Mouse (Mus musculus) ES-E14 (cell line): Measurements from ENCODE around the gene Spr. TPM values are rescaled to one million over a fixed set of nuclear protein-coding genes. Genes with fewer than 3 reads are reported as not detected.
A peak's percentile ranks its signal among the peaks of the same experiment; 100 is the strongest.
"Not testable (repeated sequence)": the region's sequence is repeated elsewhere in the genome, so short reads cannot be mapped to it uniquely, and the experiment has no call there.

Experiments
- DNase-seq: peaks from one replicate; pipeline ENCODE4 v3.0.0-alpha.2; 2013; ENCODE audit warnings: low read depth, low spot score
- H3K27ac ChIP-seq: 2 replicates; pipeline ENCODE4 v1.5.1; 2012; ENCODE audit warnings: low read depth, mild to moderate bottlenecking, low read length, moderate library complexity, mixed read lengths; ENCODE audit not compliant: poor library complexity, insufficient read depth, severe bottlenecking
- H3K36me3 ChIP-seq: 2 replicates; pipeline ENCODE4 v1.6.1; 2012; ENCODE audit warnings: mild to moderate bottlenecking, low read length, moderate library complexity, mixed read lengths; ENCODE audit not compliant: control insufficient read depth, poor library complexity, insufficient read depth, severe bottlenecking
- H3K4me1 ChIP-seq, 2 experiments: fragments of 150-350 bp in 1 of 2; sonication (generic) in 1 of 2; 2 replicates each; pipeline ENCODE4 v1.6.1; 2012; ENCODE audit warnings: low read length in 2 of 2, mild to moderate bottlenecking in 1 of 2, mixed read lengths in 1 of 2; ENCODE audit not compliant: control insufficient read depth in 2 of 2, insufficient read depth in 2 of 2, poor library complexity in 1 of 2
- H3K4me3 ChIP-seq, 2 experiments: fragments of 150-350 bp in 1 of 2; sonication (generic) in 1 of 2; 2 replicates each; pipeline ENCODE4 v1.5.1; 2012; ENCODE audit warnings: low read length in 2 of 2, low read depth in 1 of 2, mild to moderate bottlenecking in 1 of 2, mixed read lengths in 1 of 2; ENCODE audit not compliant: insufficient read depth in 1 of 2, poor library complexity in 1 of 2, severe bottlenecking in 1 of 2
- H3K9ac ChIP-seq: 2 replicates; pipeline ENCODE4 v1.6.1; 2012; ENCODE audit warnings: low read depth, mild to moderate bottlenecking, low read length, mixed read lengths; ENCODE audit not compliant: poor library complexity, insufficient read depth, severe bottlenecking
- H3K9me3 ChIP-seq: fragments of 150-350 bp; sonication (generic); 2 replicates; pipeline ENCODE4 v1.6.1; 2012; ENCODE audit warnings: low read depth, mild to moderate bottlenecking, low read length; ENCODE audit not compliant: control insufficient read depth, insufficient read depth
- CHD2 ChIP-seq: IDR thresholded peaks from 2 replicates; pipeline ENCODE4 v1.6.1; 2014; ENCODE audit warnings: mild to moderate bottlenecking, low read depth, low read length, inconsistent platforms
- ZC3H11A ChIP-seq: IDR thresholded peaks from 2 replicates; pipeline ENCODE4 v1.6.1; 2012; ENCODE audit warnings: low read depth, mild to moderate bottlenecking, inconsistent platforms, low read length, borderline replicate concordance
- in situ Hi-C, 2 experiments: fragments of 600-800 bp; cut with MboI; formaldehyde crosslinking; loops; one replicate each; pipeline ENCODE4 v1.15.1; 2025; ENCODE audit warnings: low sequenced_read_pairs in 2 of 2, inconsistent platforms in 1 of 2; ENCODE audit not compliant: unreplicated experiment in 2 of 2
- total RNA-seq: library from RNA; depleted of rRNA; stranded (reverse); fragments of 300-350 nt; gene quantifications from 2 replicates; pipeline ENCODE4 v1.2.3, GENCODE M21; 2012

Spr gene
- total RNA-seq, 1 experiment, result 83.0 TPM

DNA sequence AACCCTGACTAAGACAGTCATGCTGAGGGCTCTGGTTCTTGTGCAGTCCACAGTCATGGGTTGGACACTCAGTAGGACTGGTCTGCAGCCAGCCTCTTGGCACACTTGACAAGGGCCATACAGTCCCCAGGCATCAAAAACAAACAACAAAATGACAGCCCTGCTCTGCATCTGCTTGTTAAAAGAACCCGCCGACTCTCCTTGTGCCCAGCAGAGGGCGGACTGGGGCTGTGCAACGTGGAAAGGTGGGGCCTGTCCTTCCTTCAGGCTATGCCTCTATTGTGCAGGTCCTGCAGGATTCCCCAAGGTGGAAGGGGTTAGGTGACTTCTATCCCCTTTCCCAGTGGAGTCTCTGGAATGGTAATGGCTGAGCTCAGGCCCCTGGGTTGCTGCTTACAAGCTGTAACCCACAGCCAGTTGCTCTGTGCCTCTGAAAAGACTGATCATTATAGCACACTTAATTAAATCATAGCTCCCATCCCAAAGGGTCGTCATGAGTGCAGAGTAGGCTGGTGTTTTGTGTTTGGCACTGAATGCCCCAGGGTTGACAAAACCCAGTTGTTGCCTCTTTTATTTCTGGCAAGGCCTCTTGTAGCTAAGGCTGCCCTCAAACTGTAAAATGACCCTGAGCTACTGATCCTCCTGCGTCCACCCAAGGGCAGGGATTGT lies 21.7 kb upstream of the Spr start:
- H3K36me3 ChIP-seq, H3K27ac ChIP-seq, H3K4me3 ChIP-seq, H3K9ac ChIP-seq, H3K9me3 ChIP-seq, H3K4me1 ChIP-seq: not testable (repeated sequence)
- DNase-seq, result peak; percentile 40
- peak; percentile 39; the same call in 1 of the 2 replicates for TF ChIP-seq ZC3H11A
- in situ Hi-C loops, result loop anchor here in 1 of 2 experiments (25.0 kb wide), 1 partner anchor 253 kb away; the partner anchor contains the start of gene Noto

DNA sequence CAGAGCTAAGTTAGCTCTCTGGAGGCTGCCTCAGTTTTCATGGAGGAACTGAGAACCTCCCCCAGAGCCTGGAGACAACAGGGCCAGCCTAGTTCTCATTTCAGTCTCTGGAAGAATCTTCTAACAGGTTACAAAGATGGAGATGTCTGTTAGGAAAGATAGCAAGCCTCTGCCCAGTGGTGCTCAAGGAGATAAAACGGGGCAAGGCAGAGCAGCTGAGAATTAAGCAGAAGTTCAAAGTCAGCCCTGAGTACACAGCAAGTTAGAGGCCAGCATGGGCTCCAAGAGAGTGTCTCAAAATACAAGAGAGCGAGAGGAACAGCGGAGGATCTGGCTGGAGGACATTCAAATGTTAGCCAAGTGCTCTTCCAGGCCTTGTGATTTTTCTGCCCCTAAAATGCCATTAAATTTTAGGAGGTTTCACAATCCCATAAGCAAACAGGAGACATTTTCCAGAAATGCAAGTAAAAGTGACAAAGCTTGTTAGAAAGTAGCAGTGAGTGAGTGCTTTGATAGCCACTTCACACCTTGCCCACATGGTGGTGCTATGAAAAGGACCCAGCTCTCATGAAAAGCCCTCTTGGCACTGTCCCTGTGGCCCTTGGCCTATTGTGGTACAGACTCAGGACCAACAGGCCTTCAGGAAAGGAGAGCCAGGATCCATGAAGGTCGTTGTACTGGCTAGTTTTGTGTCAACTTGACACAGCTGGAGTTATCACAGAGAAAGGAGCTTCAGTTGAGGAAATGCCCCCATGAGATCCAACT lies 20.7 kb upstream of the Spr start:
- not testable (repeated sequence) for H3K4me1 ChIP-seq, H3K36me3 ChIP-seq, H3K27ac ChIP-seq, H3K4me3 ChIP-seq, DNase-seq, H3K9me3 ChIP-seq, H3K9ac ChIP-seq
- in situ Hi-C loops, result loop anchor here in 1 of 2 experiments (25.0 kb wide), 1 partner anchor 254 kb away; the partner anchor contains the start of gene Noto

DNA sequence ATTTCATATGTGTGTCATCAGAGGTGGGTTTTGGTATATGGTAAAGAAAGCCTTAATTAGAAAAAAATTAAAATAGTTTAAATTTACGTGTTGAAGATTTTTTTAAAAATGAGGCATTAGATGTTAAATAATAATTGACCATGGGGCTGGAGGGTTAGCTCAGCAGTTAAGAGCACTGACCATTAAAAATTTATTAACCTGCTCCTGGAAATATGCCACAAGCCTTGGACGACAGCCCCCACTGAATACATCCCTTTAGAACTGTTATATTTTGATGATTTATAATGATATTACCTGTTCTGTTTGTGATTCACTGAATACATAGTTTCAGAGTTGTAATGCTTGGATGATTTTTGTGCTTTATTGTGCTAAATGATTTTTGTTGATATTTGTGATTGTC lies 19.0 kb upstream of the Spr start:
- H3K4me3 ChIP-seq, H3K27ac ChIP-seq, H3K9ac ChIP-seq, H3K9me3 ChIP-seq, H3K4me1 ChIP-seq, DNase-seq, H3K36me3 ChIP-seq: not testable (repeated sequence)
- in situ Hi-C loops, result loop anchor here in 1 of 2 experiments (25.0 kb wide), 1 partner anchor 256 kb away; the partner anchor contains the start of gene Noto

DNA sequence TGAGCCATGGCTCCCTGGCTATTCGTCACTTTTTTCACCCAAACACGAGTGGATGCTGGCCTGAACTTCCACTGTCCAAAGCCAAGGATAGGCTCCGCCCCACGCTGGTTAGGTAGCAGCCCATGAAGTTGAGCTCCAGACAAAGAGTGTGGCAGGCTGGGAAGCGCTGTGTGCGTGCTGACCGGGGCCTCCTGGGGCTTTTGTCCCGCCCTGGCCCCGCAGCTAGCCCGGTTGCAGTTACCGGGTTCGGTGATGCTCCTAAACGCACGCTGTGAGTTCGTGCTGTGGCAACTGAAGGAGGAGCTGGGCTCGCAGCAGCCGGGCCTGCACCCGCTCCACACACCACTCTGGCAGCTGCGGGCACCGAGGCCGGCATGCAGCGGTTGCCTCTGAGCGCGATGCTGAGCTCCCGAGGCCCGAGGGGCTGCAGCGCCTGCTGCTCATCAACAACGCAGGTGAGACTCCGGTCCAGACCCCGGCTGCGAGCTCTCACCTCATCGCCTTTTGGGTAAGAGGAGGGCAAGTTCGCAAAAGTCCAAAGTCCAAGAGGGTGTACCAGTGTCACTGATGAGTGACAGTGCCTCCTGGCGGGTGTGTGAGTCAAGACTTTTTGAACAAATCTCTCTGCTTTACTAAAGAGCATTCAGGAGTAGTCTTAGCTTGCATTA lies 17.4 kb upstream of the Spr start:
- no peak for TF ChIP-seq CHD2
- in situ Hi-C loops, result loop anchor here in 1 of 2 experiments (25.0 kb wide), 1 partner anchor 257 kb away; the partner anchor contains the start of gene Noto

DNA sequence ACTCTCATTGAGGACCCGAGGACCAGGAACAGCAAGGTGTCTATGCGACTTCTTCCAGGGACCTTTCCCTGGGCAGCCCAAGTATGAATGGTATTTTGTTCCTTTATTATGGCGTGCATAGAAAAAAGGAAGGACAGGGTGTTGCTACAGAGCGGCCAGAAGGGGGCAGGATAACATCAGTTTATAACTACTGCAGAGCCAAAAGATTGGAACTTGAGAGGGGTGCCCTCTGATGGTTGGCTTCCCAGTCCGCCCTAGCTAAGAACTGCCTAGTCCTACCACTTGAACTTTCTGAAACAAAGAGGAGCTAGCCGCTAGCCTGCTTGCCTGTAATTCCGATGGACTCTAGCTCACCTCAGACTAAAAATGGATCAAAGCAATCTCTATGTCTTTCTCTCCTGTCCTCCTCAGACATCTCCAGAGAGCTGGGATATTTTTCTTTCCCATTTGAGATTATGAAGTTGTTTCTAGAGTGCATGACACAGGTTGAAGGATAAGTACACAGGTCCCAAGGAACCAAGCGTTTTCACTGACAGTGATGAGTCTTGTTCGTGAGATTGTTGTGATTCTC lies 16.5 kb upstream of the Spr start:
- in situ Hi-C loops, result loop anchor here in 1 of 2 experiments (25.0 kb wide), 1 partner anchor 258 kb away; the partner anchor contains the start of gene Noto
- Histone ChIP-seq H3K9me3 (no peaks in the 10 kb centered on the region), H3K36me3 (no peaks in the 10 kb centered on the region), H3K4me1 (no peaks in the 10 kb centered on the region), H3K27ac (no peak overlapping the region), H3K4me3 (no peak overlapping the region), H3K9ac (no peak overlapping the region)
- peak; percentile 79 for DNase-seq
- TF ChIP-seq CHD2 (no peak), ZC3H11A (peak; percentile 43; the same call in 1 of the 2 replicates)

More for the DNA sequence above, 17.4 kb upstream of the Spr start:
- Histone ChIP-seq H3K4me3 (peak overlapping the region; percentile 48 to 70), H3K9ac (peak overlapping the region; percentile 9; the same call in 1 of the 2 replicates), H3K9me3 (no peaks in the 10 kb centered on the region), H3K27ac (no peak overlapping the region), H3K4me1 (no peaks in the 10 kb centered on the region), H3K36me3 (no peaks in the 10 kb centered on the region)
- peak; percentile 58 for DNase-seq
